Mouse (Mus musculus) stomach, embryonic 15.5 days (tissue): ENCODE results near the gene H2-Eb1. TPM values are rescaled to one million over a fixed set of nuclear protein-coding genes. Genes with fewer than 3 reads are reported as not detected.

Experiments
- ATAC-seq: fragments of 200-750 bp; cut with Nextera tagmentation; 2 replicates; pipeline ENCODE4 v1.8.0; 2017; ENCODE audit warnings: low read depth, moderate number of reproducible peaks, moderate TSS enrichment; ENCODE audit not compliant: insufficient read depth, low FRiP score
- H3K27ac ChIP-seq: fragments of 300-500 bp; sonication (generic); 2 replicates; pipeline ENCODE4 v1.5.1; 2015; ENCODE audit warnings: mild to moderate bottlenecking, inconsistent platforms
- H3K27me3 ChIP-seq: fragments of 300-500 bp; sonication (generic); replicated peaks from 2 replicates; pipeline ENCODE4 v1.6.1; 2015; ENCODE audit warnings: inconsistent platforms
- H3K36me3 ChIP-seq: fragments of 300-500 bp; sonication (generic); 2 replicates; pipeline ENCODE4 v1.6.1; 2015; ENCODE audit warnings: inconsistent platforms
- H3K4me1 ChIP-seq: fragments of 300-500 bp; sonication (generic); 2 replicates; pipeline ENCODE4 v1.6.1; 2015; ENCODE audit warnings: inconsistent platforms
- H3K4me2 ChIP-seq: fragments of 300-500 bp; sonication (generic); 2 replicates; pipeline ENCODE4 v1.6.1; 2015; ENCODE audit warnings: mild to moderate bottlenecking, inconsistent platforms
- H3K4me3 ChIP-seq: fragments of 300-500 bp; sonication (generic); replicated peaks from 2 replicates; pipeline ENCODE4 v1.5.1; 2015; ENCODE audit warnings: inconsistent platforms
- H3K9ac ChIP-seq: fragments of 300-500 bp; sonication (generic); 2 replicates; pipeline ENCODE4 v1.6.1; 2015; ENCODE audit warnings: inconsistent platforms
- H3K9me3 ChIP-seq: fragments of 300-500 bp; sonication (generic); 2 replicates; pipeline ENCODE4 v1.6.1; 2016; ENCODE audit warnings: inconsistent platforms
- WGBS: fragments of 180-500 bp; shearing (Covaris S2); methylation state at CpG from one replicate; pipeline ENCODE4 v1.1.7; 2015; 5-methylcytosine and 5-hydroxymethylcytosine counted together
- polyA plus RNA-seq: library from polyadenylated mRNA; unstranded; fragments of >200 nt; fragmentation: Nextera tagmentation; extraction: Ambion mirVana; gene quantifications from 2 replicates; pipeline ENCODE4 v1.2.1, GENCODE M21; 2015

H2-Eb1 gene
- polyA plus RNA-seq, 1 experiment from 2014 or later, result 5.0 TPM

DNA sequence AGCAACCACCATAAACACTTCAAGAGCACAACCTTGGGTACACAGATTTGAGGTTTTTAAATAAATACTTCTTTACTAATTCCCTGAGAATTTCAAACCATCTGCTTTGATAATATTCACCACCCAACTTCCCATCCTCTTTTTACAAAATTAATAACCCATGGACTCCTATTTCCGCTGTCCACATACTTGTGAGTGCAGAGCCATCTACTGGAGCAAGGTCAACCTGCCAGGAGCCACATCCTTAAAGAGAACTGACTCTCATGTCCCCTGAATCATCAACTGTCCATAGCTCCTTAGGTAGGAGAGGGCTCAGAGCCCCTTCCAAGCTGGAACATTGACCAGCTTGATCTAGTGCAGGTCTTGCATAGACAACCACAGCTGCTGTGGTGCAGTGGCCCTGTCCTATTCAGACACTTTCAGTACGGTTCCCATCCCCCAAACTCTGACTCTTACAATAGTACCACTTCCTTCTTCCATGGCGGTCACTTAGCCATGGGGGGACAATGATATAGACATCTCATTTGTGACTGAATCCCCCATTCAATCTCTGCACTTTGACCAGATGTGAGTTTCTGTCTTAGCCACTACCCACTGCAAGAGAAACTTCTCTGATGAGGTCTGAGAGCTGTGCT, 58.1 kb downstream of the H2-Eb1 start:
- H3K27ac ChIP-seq, result no peak overlapping the region
- no peak overlapping the region for H3K9ac ChIP-seq
- no peaks in the 10 kb centered on the region for H3K4me1 ChIP-seq
- no peak overlapping the region for H3K4me2 ChIP-seq
- H3K4me3 ChIP-seq, result no peak overlapping the region
- no peaks in the 10 kb centered on the region for H3K9me3 ChIP-seq
- H3K27me3 ChIP-seq, result 0 out of 2 replicates have a peak, but pooled peaks cover 3% of the 10 kb centered on the region
- WGBS, result 77% methylated on average over 3 of the region's 3 CpGs
- H3K36me3 ChIP-seq, result no peaks in the 10 kb centered on the region
- no peak for ATAC-seq

DNA sequence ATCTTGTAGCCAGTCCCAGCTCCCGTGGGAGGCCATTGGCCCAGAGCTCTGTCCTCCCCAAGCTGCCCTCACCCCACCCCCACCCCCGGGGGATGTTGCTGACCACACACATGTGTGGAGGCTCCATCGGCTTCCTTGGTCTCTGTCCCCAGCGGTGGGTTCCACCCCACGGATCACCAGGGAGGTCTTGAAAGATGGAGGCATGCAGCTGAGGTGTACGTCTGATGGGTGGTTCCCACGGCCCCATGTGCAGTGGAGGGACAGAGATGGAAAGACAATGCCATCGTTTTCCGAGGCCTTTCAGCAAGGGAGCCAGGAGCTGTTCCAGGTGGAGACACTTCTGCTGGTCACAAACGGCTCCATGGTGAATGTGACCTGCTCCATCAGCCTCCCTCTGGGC, 59.4 kb downstream of the H2-Eb1 start:
- 73% methylated on average over 10 of the region's 10 CpGs for WGBS
- Histone ChIP-seq H3K9me3 (no peaks in the 10 kb centered on the region), H3K9ac (no peak overlapping the region), H3K4me1 (no peaks in the 10 kb centered on the region), H3K4me2 (no peak overlapping the region), H3K27me3 (0 out of 2 replicates have a peak, but pooled peaks cover 3% of the 10 kb centered on the region), H3K27ac (no peak overlapping the region), H3K36me3 (no peaks in the 10 kb centered on the region), H3K4me3 (no peak overlapping the region)
- no peak for ATAC-seq

Other genes with a start within 250 kb of the H2-Eb1 start
- 0.79 and 1.2 TPM in 2 replicates for gene H2-Oa, start 213.5 kb upstream of the H2-Eb1 start, polyA plus RNA-seq
- gene H2-DMa, start 186.3 kb upstream of the H2-Eb1 start, polyA plus RNA-seq, result 10.8 and 12.1 TPM in 2 replicates
- gene Brd2, start 183.2 kb upstream of the H2-Eb1 start, polyA plus RNA-seq, result 98.3 and 107 TPM in 2 replicates
- 0.58 and 0.87 TPM in 2 replicates for gene H2-DMb2, start 162.6 kb upstream of the H2-Eb1 start, polyA plus RNA-seq
- 2.2 and 2.8 TPM in 2 replicates for gene H2-DMb1, start 152.8 kb upstream of the H2-Eb1 start, polyA plus RNA-seq
- gene Tap1, start 118.3 kb upstream of the H2-Eb1 start, polyA plus RNA-seq, result 7.5 and 7.7 TPM in 2 replicates
- 7.9 and 8.1 TPM in 2 replicates for gene Psmb9, start 118.1 kb upstream of the H2-Eb1 start, polyA plus RNA-seq
- 12.1 and 14.6 TPM in 2 replicates for gene Psmb8, start 108.1 kb upstream of the H2-Eb1 start, polyA plus RNA-seq
- gene Tap2, start 102.3 kb upstream of the H2-Eb1 start, polyA plus RNA-seq, result 5.5 and 7.0 TPM in 2 replicates
- 0.17 and 0.18 TPM in 2 replicates for gene H2-Ob, start 67.0 kb upstream of the H2-Eb1 start, polyA plus RNA-seq
- 13.3 and 18.1 TPM in 2 replicates for gene H2-Ab1, start 48.2 kb upstream of the H2-Eb1 start, polyA plus RNA-seq
- 4.9 and 5.7 TPM in 2 replicates for gene H2-Aa, start 18.0 kb upstream of the H2-Eb1 start, polyA plus RNA-seq
- not detected in 2 replicates for gene H2-Eb2, start 19.8 kb downstream of the H2-Eb1 start, polyA plus RNA-seq
- gene Btnl2, start 49.0 kb downstream of the H2-Eb1 start, polyA plus RNA-seq, result 0.53 and 0.94 TPM in 2 replicates
- gene Btnl1, start 71.3 kb downstream of the H2-Eb1 start, polyA plus RNA-seq, result 1.7 and 2.1 TPM in 2 replicates
- 1.1 and 1.3 TPM in 2 replicates for gene BC051142, start 93.0 kb downstream of the H2-Eb1 start, polyA plus RNA-seq
- gene Btnl4, start 171.5 kb downstream of the H2-Eb1 start, polyA plus RNA-seq, result 2.6 and 4.1 TPM in 2 replicates
- 1.2 and 2.8 TPM in 2 replicates for gene Btnl6, start 211.5 kb downstream of the H2-Eb1 start, polyA plus RNA-seq